Mouse (Mus musculus) lung, postnatal 0 days (tissue): ENCODE data around the gene Cmas.

Experiments
- CTCF ChIP-seq: IDR thresholded peaks from 2 replicates; pipeline ENCODE4 v1.5.1; 2016; ENCODE audit warnings: antibody characterized with exemption, mild to moderate bottlenecking
- EP300 ChIP-seq: IDR thresholded peaks from 2 replicates; pipeline ENCODE4 v1.6.1; 2016; ENCODE audit warnings: antibody characterized with exemption, mild to moderate bottlenecking, control low read depth

DNA sequence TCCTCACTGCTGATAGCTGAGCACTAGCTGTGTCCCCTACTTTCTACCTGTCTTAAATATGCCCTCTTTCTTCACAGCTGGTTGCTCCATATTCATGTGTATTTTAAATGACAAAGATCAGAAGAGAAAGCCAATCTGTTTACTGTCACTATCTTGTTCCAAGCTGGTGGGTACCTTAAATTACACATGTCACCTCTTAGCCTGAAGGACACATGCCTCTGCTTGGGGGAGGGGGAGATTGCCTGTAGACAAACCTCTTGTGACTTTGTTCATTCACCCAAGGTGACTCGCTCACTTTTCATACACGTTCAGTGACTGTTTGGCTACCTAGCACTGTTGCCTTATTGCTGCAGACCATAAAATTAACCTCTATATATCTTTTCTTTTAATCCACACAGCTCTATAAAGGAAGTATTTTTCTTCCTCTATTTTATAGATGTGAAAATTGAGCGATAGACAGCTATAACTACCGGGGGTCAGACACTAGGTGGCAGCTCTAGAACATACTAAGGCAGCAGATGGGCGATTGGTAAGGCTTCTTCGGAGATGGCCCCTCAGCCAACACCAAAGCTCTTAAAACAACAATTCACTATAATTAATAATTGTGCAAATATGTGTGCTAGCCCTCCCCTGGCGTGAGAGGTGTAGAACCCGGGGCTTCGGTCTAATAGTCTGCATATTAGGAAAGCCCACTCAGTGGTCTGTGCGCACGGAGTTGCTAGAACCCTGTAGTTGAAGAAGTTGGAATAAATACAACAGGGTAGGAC lies 22.7 kb downstream of the Cmas start:
- TF ChIP-seq CTCF (peak; percentile 73), EP300 (no peak)
